Mouse (Mus musculus): ENCODE measurements around the gene Gm6793. TPM values are rescaled to one million over a fixed set of nuclear protein-coding genes. Genes with fewer than 3 reads are reported as not detected.

Gm6793 gene
- polyA plus RNA-seq (2015; fragmentation: Nextera tagmentation; extraction: Ambion mirVana): 0.23 and 0.72 TPM in 2 replicates

DNA sequence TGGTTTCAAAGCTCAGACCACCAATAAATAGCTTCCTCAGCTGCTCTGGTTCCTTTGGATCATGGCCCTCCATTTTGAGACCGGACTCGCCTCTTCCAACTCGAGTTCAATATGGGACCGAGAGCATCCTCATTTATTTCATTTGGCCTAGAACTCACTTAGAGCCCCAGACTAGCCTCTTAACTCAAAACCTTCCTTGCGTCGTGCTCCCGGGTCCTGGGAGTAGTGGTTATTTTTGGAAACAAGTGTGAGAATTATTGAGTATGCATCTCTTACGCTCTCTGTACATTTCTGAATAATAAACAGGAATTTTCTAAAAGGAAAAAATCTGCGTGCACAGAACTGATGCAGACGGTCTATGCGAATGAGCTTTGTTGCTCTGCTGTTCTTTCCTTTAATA lies at the start of gene Gm6793:
Gene Gm6793, minus strand, starts transcription at position 101 of the 400 bp plus-strand sequence.

DNA sequence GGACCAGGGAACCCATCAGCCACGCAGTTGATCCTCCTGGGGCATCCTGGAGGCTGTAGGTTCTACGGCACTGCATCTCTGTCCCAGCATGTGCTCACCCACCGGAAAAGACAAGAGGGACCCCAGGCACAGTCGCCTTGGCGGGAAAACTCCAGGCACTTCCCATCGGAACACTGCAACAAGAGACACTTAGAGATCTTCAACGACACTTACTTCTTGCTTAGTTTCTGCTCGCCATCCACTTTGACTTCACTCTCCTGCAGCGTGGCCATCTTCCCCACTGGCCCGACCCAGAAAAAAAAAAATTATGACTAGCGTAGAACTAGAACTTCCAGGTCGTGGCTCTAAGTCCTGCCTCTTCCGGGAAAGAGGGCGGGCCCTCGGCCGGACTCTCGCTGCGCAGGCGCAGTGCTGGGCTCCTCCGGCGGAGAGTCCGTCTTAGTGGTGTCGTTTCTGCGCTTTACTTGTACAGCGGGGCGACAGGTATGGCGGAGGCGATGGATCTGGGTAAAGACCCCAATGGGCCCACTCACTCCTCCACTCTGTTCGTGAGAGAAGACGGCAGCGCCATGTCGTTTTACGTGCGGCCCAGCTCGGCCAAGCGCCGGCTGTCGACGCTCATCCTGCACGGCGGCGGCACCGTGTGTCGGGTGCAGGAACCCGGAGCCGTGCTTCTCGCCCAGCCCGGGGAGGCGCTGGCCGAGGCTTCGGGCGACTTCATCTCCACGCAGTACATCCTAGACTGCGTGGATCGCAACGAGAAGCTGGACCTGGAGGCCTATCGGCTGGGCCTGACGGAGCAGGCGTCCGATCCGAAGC lies 3.6 kb downstream of the Gm6793 start, which contains the start of the genes Kars and Terf2ip:
Gene Kars, minus strand, starts transcription at position 327 of the 819 bp plus-strand sequence.
Gene Terf2ip, plus strand, starts transcription at position 402 of the 819 bp plus-strand sequence.

DNA sequence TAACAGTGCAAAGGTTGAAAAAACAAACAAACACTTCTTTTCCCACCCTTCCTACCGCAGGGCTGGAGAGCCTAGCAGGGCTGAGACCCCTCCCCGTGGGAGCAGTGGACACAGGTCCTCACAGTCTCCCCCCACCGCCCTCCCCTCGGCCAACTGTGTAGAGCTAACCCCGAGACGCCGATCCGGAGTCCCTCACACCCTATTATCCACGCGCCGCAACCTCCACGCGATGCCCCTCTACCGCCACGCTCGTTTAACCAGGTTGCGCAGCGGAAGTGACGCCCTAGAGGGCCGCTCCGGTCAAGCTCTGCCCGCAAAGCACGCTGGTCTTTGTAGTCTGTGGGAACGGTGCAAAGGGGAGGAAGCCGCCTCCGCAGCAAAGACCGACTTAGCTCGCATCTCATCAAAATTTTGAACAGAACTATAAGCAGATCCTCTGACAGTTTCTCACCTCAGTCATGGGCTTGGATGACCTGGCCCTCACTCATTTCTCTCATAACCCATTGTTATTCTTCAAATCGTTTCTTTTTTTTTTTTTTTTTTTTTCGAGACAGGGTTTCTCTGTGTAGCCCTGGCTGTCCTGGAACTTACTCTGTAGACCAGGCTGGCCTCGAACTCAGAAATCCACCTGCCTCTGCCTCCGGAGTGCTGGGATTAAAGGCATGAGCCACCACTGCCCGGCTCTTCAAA lies 22.7 kb downstream of the Gm6793 start, which contains the start of gene Adat1:
Gene Adat1, minus strand, starts transcription at position 290 of the 690 bp plus-strand sequence.

Other genes with a start within 250 kb of the Gm6793 start
- gene Cfdp1, start 160.7 kb downstream of the Gm6793 start, polyA plus RNA-seq (2015; fragmentation: Nextera tagmentation; extraction: Ambion mirVana): 144 and 161 TPM in 2 replicates
- gene Tmem170, start 138.3 kb downstream of the Gm6793 start, polyA plus RNA-seq (2015; fragmentation: Nextera tagmentation; extraction: Ambion mirVana): 3.9 and 4.1 TPM in 2 replicates
- gene Chst5, start 104.6 kb downstream of the Gm6793 start, polyA plus RNA-seq (2015; fragmentation: Nextera tagmentation; extraction: Ambion mirVana): 3.0 and 3.6 TPM in 2 replicates
- gene Tmem231, start 81.2 kb downstream of the Gm6793 start, polyA plus RNA-seq (2015; fragmentation: Nextera tagmentation; extraction: Ambion mirVana): 13.2 and 14.0 TPM in 2 replicates
- gene Gabarapl2, start 74.3 kb downstream of the Gm6793 start, polyA plus RNA-seq (2015; fragmentation: Nextera tagmentation; extraction: Ambion mirVana): 467 and 482 TPM in 2 replicates
- gene Adat1, start 22.7 kb downstream of the Gm6793 start, polyA plus RNA-seq (2015; fragmentation: Nextera tagmentation; extraction: Ambion mirVana): 4.7 and 6.2 TPM in 2 replicates
- gene Kars, start 3.7 kb downstream of the Gm6793 start, polyA plus RNA-seq (2015; fragmentation: Nextera tagmentation; extraction: Ambion mirVana): 141 and 157 TPM in 2 replicates
- 49.5 and 55.6 TPM in 2 replicates for gene Terf2ip, start 3.6 kb downstream of the Gm6793 start, polyA plus RNA-seq (2015; fragmentation: Nextera tagmentation; extraction: Ambion mirVana)